Mouse (Mus musculus) stomach, postnatal 0 days (tissue): ENCODE results near the gene Smcr8.

Source experiments
- CTCF ChIP-seq: IDR thresholded peaks from 2 replicates; pipeline ENCODE4 v1.5.1; 2016; ENCODE audit warnings: antibody characterized with exemption, low read depth, mild to moderate bottlenecking, moderate library complexity
- EP300 ChIP-seq: optimal IDR thresholded peaks from 2 replicates; pipeline ENCODE3; 2016; ENCODE audit warnings: antibody characterized with exemption

DNA sequence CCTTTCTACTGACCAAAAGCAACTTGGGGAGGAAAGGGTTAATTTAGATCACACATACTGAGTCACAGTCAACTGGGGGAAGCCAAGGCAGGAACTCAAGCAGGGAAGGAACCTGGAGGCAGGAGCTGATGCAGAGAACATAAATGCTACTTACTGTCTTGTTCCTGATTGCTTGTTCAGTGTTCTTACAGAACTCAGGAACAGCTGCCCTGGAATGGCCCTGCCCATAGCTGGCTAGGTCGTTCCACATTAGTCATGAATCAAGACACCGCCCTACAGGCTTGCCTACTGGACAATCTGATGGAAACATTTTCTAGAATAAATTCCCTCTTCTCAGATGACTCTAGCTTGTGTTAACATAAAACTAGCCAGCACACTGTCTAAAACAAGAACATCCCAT lies 43.1 kb upstream of the Smcr8 start:
- TF ChIP-seq CTCF, result no peak
- TF ChIP-seq EP300, result no peak
